Mouse (Mus musculus) forelimb bud, embryonic 11.5 days (tissue): ENCODE measurements around the gene Nin.

Experiments
- DNase-seq: peaks from one replicate; pipeline ENCODE4 v3.0.0-alpha.2; 2012; ENCODE audit warnings: low read depth, low spot score

Nin gene

DNA sequence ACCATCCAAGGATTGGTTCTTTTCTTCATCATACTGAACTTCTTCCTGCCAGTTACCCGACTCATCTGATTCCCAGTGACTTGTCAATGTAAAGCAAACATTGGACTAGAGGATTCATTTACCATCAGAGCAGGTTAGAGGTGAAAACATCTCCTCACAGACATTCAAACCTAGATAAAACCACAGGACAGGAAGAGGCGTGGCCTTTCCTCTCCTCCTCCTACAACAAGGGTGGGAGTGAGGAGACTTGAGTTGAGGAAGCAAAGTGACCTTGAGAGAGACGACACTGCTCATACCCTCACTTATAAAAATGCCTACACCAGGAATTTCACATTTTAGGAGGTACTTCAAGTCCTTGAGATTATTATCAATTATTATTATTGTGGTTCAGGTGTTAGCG lies 95.4 kb downstream of the Nin start:
- no peak for DNase-seq

- peak; percentile 8 for DNase-seq
Measured at GRCm38 (mm10) chr12:70015936-70016335, 97.6 kb downstream of the Nin start.

GRCm38 (mm10) chr12:70011681-70012080 lies 101.8 kb downstream of the Nin start:
- no peak for DNase-seq

DNA sequence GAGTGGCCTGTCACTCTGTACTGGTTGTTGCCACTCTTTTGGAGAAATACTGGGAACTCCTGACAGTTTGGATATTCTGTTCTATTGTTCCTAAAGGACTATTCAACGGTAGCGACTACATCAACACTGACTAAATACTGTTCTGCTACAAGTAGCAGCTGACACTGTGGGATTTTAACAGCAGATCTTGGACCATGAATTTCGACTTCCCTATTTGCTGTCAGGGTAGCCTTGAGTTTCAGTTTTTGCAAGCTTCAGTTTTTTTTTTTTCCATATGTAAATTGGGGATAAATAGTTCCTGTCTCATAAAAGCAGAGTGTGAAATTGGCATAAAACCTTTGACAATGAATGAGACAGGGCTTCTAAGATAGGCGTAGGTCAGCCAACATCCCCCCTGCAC lies 103.2 kb downstream of the Nin start:
- no peak for DNase-seq

- DNase-seq, result no peak
Measured at GRCm38 (mm10) chr12:70005103-70005502, 108.4 kb downstream of the Nin start.

DNA sequence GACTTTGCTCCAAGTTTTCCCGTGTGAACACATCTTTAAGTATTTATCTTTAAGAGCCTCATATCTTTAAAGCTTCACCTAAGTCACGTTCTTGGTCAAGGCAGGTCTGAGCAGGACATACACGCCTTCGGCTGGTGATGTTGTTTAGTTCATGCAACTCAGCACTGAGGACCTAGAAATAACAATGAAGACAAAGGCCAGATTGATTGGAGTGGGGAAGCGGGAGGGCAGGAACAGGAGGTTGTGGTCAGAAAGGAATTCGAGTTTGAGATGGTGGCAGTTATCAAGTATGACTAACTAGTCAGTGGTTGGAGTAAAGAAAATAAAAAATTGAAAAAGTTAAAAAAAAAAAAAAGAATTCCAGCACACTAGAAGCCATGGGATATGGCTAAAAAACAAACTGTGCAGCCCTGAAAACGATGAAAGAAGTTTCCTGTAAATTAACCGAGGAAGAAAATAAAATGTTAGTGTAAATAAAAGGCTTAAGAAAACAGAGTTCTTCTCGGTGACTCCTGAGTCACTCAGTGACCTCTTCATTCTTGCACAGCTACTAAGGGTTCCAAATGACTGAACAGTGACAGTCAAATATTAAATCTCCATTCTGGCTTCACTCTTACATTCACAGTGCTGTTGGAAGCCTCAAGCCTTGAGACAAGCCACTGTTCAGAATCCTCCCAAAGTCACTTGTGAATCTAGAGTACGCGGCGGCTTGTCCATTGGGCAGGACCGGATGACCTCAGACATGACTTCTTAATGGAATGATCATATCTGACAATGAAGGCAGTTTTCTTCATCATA lies 115.1 kb downstream of the Nin start:
- no peak for DNase-seq

- DNase-seq, result no peak
Measured at GRCm38 (mm10) chr12:69995382-69995781, 118.1 kb downstream of the Nin start.

- DNase-seq, result peak; percentile 72
Measured at GRCm38 (mm10) chr12:69986786-69987497, 126.6 kb downstream of the Nin start, which contains the start of gene Sav1. TSS of gene Sav1 (minus strand) at chr12:69987002.

DNA sequence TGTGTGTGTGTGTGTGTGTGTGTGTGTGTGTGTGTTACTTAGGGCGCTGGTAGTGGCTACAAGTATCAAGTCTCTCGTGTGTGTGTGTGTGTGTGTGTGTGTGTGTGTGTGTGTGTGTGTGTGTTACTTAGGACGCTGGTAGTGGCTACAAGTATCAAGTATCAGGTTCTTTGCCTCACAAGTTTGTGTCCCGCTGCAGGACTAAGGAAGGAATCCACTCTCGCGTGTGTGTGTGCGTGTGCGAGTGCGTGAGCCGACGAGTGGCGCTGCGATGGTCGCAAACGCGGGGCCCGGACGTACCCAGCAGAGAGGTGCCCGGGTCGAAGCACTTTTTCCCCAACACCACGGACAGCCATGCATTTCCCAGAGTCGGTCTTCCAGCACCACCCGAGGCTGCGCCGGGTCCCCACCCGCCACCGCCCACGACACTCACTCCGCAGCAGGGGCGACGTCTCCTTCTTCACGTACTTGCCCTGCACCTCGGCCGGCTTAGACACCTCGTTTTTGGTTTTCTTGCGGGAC lies 127.2 kb downstream of the Nin start:
- DNase-seq, result peak; percentile 42

- no peak for DNase-seq
Measured at GRCm38 (mm10) chr12:69985546-69985945, 128.0 kb downstream of the Nin start.

GRCm38 (mm10) chr12:69982874-69983273 lies 130.6 kb downstream of the Nin start:
- DNase-seq, result no peak

DNA sequence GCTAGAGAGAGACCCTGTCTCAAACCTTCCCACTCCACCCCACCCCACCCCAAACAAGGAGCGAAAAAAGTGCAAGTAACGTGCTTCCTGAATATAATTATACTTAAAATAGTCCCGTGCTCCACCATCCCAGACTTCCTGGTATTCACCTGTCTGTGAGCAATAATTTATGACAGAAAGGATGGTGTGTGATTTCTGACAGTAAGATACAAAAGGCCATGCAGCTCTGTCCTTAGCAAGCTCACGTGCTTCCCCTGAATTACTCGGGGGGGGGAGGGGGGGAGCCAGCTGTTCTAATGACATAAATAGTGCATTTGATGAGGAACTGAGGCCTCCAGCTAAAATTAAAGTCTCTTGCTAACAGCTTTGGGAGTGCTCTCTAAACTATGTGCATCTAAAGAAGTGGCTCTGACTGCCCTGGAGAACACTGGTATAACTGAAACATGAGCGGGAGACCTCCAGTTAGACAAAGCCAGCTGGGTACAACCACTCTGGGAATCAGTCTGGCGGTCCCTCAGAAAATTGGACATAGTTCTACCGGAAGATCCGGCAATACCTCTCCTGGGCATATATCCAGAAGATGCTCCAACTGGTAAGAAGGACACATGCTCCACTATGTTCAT lies 136.0 kb downstream of the Nin start:
- DNase-seq, result no peak

- DNase-seq, result no peak
Measured at GRCm38 (mm10) chr12:69976688-69977087, 136.8 kb downstream of the Nin start.

- DNase-seq, result no peak
Measured at GRCm38 (mm10) chr12:69973666-69974065, 139.9 kb downstream of the Nin start.

GRCm38 (mm10) chr12:69968154-69968553 lies 145.4 kb downstream of the Nin start:
- no peak for DNase-seq

DNA sequence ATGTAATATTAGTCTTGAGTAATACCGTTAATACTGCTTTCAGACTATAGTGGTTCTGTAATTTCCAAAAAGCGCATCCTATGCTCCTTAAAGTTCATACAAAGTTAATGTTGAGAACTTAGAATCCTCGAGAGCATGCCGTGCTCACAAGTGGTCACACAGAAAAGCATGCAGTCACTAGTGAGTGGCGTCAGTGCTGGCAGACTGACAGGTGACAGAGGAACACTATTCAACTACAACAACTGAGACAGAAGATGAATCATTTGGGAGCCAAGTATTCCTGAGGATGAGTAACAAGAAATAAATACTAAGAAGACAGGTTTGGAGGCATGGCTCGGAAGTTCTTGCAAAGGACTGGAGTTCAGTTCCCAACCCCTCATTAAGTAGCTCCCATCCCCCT lies 146.4 kb downstream of the Nin start:
- no peak for DNase-seq

DNA sequence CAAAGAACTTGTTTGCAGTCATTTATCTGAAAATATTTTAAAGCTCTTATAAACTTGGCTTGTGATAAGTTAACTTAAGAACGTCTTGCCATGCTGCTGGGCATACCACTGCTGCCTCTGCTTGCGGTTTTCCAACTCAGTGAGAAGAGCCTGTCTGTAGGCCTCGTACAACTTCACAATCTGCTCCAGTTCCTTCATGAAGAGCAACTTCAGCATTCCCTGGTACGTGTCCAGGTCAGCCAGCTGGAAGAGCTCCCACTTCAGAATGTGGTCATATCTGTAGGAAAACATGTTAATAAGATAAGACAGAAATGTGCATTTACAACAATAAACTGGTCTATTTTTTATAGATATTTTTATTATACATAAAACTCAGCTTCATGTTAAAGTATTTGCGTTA lies 147.4 kb downstream of the Nin start:
- DNase-seq, result no peak

DNA sequence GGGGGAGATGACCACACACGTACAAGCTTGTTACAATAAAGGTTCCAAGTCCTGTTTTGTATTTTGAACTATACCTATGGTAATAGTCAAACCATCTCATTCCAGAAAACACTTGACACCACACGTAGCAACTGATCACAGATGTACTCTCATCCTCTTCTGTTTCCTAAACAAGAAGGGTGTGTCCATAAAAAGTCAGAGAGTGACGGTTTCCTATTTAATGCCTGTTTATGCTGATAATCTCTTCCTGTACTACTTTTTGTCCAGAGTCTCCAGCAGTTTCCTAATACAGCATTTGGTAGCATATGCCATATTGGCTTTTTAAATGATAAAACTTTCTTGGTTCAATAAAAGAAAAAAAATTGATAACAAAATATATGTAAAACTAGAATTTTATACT lies 147.9 kb downstream of the Nin start:
- DNase-seq, result no peak

DNA sequence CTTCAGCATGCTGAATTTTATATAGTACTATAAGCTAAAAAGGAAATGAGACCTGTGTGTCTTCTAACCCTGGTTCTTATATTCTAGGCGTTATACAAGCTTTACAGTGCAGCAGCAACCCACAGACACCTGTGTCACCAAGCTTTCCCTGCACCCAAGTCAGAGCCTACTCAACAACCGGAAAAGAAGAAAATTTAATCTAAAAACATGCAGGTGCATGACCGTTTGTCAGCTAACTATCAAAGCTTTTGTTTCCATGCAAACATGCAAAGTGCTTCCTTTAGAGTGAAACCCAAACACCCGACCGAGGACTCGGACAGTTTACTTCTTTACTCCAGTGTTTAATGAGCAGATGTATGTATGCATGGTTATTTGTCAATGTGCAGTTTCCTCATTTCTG lies 150.4 kb downstream of the Nin start:
- DNase-seq, result no peak

DNA sequence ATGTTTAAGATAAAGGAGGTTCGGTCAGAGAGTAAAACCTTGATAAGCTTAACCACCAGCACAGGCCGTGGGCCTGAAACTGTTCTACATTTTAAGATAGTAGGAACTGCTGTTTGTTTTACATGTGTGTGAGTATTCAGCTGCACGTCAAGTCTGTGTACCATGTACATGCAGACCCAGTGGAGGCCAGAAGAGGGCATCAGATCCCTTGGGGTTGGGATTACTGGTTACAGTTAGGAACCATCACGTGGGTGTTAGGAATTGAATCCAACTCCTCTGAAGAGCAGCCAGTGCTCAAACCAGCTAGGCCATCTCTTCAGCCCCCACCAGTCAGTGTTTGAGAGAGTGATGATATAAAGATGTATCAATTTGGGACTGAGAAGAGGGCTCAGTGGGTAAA lies 151.0 kb downstream of the Nin start:
- DNase-seq, result no peak
